Mouse (Mus musculus) CD4-positive, CD25-positive, alpha-beta regulatory T cell, adult 9 weeks (primary cell): ENCODE measurements around the gene Snx18. TPM values are rescaled to one million over a fixed set of nuclear protein-coding genes. Genes with fewer than 3 reads are reported as not detected.

ENCODE experiments used
- polyA plus RNA-seq: library from polyadenylated mRNA; unstranded; fragments of 100-300 nt; shearing (Covaris generic); gene quantifications from one replicate; pipeline ENCODE4 v1.2.1, GENCODE M21; 2017

Gene Snx18
- polyA plus RNA-seq, result 5.8 TPM

DNA sequence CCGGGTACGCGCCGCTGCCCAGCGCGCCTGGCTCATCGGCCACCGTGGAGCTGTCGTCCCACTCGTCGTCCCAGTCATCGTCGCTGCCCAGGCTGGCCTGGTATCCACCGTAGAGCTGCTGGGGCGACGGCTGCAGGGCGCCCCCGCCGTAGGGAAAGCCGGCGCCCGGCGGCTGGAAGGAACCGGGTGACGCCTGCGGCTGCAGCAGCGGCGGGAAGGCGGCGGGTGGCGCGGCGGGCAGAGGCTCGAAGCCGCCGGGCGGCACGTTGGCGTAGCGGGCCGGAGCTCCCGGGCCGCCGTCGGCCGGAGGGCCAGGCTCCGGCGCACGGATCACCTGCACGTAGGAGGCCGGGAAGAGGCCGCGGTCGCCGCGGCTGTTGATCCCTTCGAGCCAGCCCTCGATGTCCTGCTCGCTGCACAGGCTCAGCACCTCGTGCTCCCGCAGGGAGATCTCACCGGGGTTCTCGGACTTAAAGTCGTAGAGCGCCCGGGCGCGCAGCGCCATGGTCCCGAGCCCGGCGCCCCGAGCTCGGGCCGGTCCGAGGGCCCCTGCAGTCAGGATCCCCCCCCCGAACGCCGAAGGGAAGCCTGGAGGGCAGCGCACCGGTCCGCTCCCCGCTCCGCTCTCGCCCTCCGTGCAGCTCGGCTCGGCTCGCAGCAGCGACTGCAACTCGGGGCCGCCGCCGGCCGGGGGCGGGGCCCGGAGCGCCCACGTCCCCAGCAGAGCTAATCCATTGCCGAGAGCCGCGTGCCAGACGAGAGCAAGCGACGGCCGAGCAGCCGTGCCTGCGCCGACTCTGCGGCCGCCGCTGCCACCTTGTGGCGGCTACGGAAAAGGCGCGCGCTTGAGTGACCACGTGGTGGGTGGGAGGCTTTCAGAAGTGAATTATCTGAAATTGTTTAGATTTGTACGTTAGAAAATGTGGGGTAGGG, at the start of gene Snx18:
Gene Snx18, minus strand, starts transcription at position 674 of the 933 bp plus-strand sequence.

GRCm38 (mm10) chr13:113663151-113663779, 44.9 kb upstream of the Snx18 start, which contains the start of gene Hspb3:
Gene Hspb3, minus strand, starts transcription at chr13:113663676.

Other genes starting within 250 kb of the Snx18 start
- gene Hspb3, start 45.1 kb upstream of the Snx18 start, polyA plus RNA-seq, result not detected
- gene Arl15, start 175.9 kb upstream of the Snx18 start, polyA plus RNA-seq, result 23.9 TPM